Mouse (Mus musculus) neural tube, embryonic 12.5 days (tissue): ENCODE measurements around the gene Adcy2. TPM values are rescaled to one million over a fixed set of nuclear protein-coding genes. Genes with fewer than 3 reads are reported as not detected.

Experiments
- ATAC-seq: fragments of 200-750 bp; cut with Nextera tagmentation; 2 replicates; pipeline ENCODE4 v1.8.0; 2017; ENCODE audit warnings: low read depth, mild to moderate bottlenecking, moderate TSS enrichment, moderate library complexity; ENCODE audit not compliant: low FRiP score
- H3K27ac ChIP-seq: fragments of 300-500 bp; sonication (generic); 2 replicates; pipeline ENCODE4 v1.5.1; 2016
- H3K27me3 ChIP-seq: fragments of 300-500 bp; sonication (generic); replicated peaks from 2 replicates; pipeline ENCODE4 v1.6.1; 2016; ENCODE audit warnings: mild to moderate bottlenecking
- H3K36me3 ChIP-seq: fragments of 300-500 bp; sonication (generic); 2 replicates; pipeline ENCODE4 v1.6.1; 2016; ENCODE audit warnings: mild to moderate bottlenecking
- H3K4me1 ChIP-seq: fragments of 300-500 bp; sonication (generic); 2 replicates; pipeline ENCODE4 v1.6.1; 2016
- H3K4me2 ChIP-seq: fragments of 300-500 bp; sonication (generic); replicated peaks from 2 replicates; pipeline ENCODE4 v1.6.1; 2016; ENCODE audit warnings: mild to moderate bottlenecking
- H3K4me3 ChIP-seq: fragments of 300-500 bp; sonication (generic); 2 replicates; pipeline ENCODE4 v1.5.1; 2016
- H3K9ac ChIP-seq: fragments of 300-500 bp; sonication (generic); 2 replicates; pipeline ENCODE4 v1.6.1; 2016; ENCODE audit warnings: mild to moderate bottlenecking
- H3K9me3 ChIP-seq: fragments of 300-500 bp; sonication (generic); 2 replicates; pipeline ENCODE4 v1.6.1; 2016; ENCODE audit warnings: mild to moderate bottlenecking
- WGBS: fragments of 180-500 bp; shearing (Covaris S2); methylation state at CpG from one replicate; pipeline ENCODE4 v1.1.7; 2016; 5-methylcytosine and 5-hydroxymethylcytosine counted together
- polyA plus RNA-seq: library from polyadenylated mRNA; unstranded; fragments of >200 nt; fragmentation: Nextera tagmentation; extraction: Ambion mirVana; gene quantifications from 2 replicates; pipeline ENCODE4 v1.2.1, GENCODE M21; 2016

The Adcy2 gene
- polyA plus RNA-seq, 1 experiment from 2014 or later = 12.9 TPM

DNA sequence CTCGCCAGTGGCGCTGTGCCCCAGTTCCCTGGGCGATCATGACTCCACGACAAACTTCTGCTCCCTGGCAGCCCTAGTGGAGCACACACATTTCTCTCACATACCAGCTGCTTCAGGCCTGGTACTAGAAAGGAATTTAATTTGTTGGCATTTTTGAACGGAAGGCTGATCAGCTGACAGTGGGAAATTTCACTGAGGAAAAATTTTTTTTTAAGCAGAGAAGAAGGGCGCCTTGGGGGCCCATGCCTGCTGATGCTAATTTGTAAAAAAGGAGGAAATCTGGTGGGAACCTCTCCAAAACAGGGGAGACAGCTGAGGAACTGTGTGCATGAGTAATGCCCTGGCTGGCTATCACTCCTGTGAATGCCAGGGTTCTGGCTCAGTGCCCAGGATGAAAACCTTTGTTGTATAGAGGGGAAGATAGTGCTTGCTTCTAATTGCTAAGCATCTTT is 292.0 kb downstream of the Adcy2 start:
- Histone ChIP-seq H3K4me3 (no peak overlapping the region), H3K9me3 (no peaks in the 10 kb centered on the region), H3K9ac (no peak overlapping the region), H3K4me2 (no peak overlapping the region), H3K27ac (no peak overlapping the region), H3K4me1 (no peaks in the 10 kb centered on the region), H3K36me3 (no peaks in the 10 kb centered on the region), H3K27me3 (no peaks in the 10 kb centered on the region)
- peak; percentile 79; the same call in 1 of the 2 replicates for ATAC-seq
- WGBS = 86% methylated on average over 6 of the region's 6 CpGs

- H3K9ac ChIP-seq = no peak overlapping the region
- no peaks in the 10 kb centered on the region for H3K36me3 ChIP-seq
- H3K4me1 ChIP-seq = no peaks in the 10 kb centered on the region
- no peaks in the 10 kb centered on the region for H3K9me3 ChIP-seq
- 93% methylated on average over 2 of the region's 2 CpGs for WGBS
- H3K4me3 ChIP-seq = no peak overlapping the region
- no peaks in the 10 kb centered on the region for H3K27me3 ChIP-seq
- ATAC-seq = no peak
- H3K4me2 ChIP-seq = no peak overlapping the region
- H3K27ac ChIP-seq = no peak overlapping the region
Observed at GRCm38 (mm10) chr13:68684919-68685318, 314.4 kb downstream of the Adcy2 start.

DNA sequence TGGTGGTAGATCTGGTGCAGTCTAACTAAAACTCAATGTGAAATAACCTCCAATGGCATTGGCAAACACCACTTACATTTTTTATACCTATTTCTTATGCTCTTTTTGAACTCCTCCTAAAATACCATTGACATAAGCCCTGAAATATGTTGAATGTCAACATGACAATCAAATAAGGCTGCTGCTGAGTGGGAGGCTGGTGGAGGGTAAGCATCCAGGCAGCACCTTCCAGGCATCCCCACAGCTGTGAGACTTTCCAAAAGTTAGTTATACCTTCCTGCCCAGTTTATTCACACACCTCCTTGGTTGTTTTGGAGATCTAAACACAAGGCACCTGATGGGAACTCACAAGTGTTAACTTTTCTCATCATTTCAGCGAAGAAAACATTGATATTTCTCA is 318.9 kb downstream of the Adcy2 start:
- WGBS = 85% methylated on average over 1 of the region's 1 CpGs

GRCm38 (mm10) chr13:68642786-68643185 is 356.6 kb downstream of the Adcy2 start:
- Histone ChIP-seq H3K4me1 (no peaks in the 10 kb centered on the region), H3K4me3 (no peak overlapping the region), H3K27me3 (no peaks in the 10 kb centered on the region), H3K36me3 (no peaks in the 10 kb centered on the region), H3K27ac (no peak overlapping the region), H3K9me3 (no peaks in the 10 kb centered on the region), H3K9ac (no peak overlapping the region), H3K4me2 (no peak overlapping the region)
- 100% methylated on average over 1 of the region's 1 CpGs for WGBS
- ATAC-seq = no peak

More for the DNA sequence above, 318.9 kb downstream of the Adcy2 start:
- H3K9ac ChIP-seq = no peak overlapping the region
- H3K4me1 ChIP-seq = no peaks in the 10 kb centered on the region
- no peaks in the 10 kb centered on the region for H3K27me3 ChIP-seq
- H3K9me3 ChIP-seq = no peaks in the 10 kb centered on the region
- no peak overlapping the region for H3K27ac ChIP-seq
- H3K4me3 ChIP-seq = no peak overlapping the region
- no peaks in the 10 kb centered on the region for H3K36me3 ChIP-seq
- ATAC-seq = no peak
- no peak overlapping the region for H3K4me2 ChIP-seq

GRCm38 (mm10) chr13:68627041-68627440 is 372.3 kb downstream of the Adcy2 start:
- no peak overlapping the region for H3K9ac ChIP-seq

DNA sequence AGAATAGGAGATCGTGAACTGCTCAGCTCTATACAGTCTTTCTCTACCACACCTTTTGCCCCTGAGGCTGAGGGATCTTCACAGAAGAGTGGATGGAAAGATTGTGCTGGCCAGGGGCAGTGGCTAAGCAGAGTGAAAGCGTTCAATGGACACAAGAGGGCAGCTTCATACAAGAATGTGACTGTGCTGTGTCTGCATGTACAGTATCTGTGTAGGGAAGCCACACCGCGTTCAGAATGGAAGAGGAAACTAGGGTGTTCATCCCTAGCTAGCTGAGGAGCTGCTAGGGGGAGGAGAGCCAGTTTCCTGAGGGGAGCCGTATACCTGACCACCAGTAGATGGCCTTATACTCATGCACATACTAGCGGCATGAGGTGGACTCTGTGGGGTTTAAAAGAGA is 376.5 kb downstream of the Adcy2 start:
- Histone ChIP-seq H3K4me2 (no peak overlapping the region), H3K27ac (no peak overlapping the region), H3K36me3 (no peaks in the 10 kb centered on the region), H3K9ac (no peak overlapping the region), H3K27me3 (no peaks in the 10 kb centered on the region), H3K4me3 (no peak overlapping the region), H3K4me1 (no peaks in the 10 kb centered on the region), H3K9me3 (no peaks in the 10 kb centered on the region)
- 70% methylated on average over 6 of the region's 6 CpGs for WGBS
- peak; percentile 48; the same call in 1 of the 2 replicates for ATAC-seq

More at GRCm38 (mm10) chr13:68627041-68627440, 372.3 kb downstream of the Adcy2 start:
- Histone ChIP-seq H3K36me3 (no peaks in the 10 kb centered on the region; the same call in 1 of the 2 replicates), H3K4me3 (no peak overlapping the region), H3K4me2 (no peak overlapping the region), H3K27me3 (no peaks in the 10 kb centered on the region), H3K4me1 (no peaks in the 10 kb centered on the region), H3K9me3 (no peaks in the 10 kb centered on the region), H3K27ac (no peak overlapping the region)
- no peak for ATAC-seq
- 85% methylated on average over 3 of the region's 3 CpGs for WGBS

DNA sequence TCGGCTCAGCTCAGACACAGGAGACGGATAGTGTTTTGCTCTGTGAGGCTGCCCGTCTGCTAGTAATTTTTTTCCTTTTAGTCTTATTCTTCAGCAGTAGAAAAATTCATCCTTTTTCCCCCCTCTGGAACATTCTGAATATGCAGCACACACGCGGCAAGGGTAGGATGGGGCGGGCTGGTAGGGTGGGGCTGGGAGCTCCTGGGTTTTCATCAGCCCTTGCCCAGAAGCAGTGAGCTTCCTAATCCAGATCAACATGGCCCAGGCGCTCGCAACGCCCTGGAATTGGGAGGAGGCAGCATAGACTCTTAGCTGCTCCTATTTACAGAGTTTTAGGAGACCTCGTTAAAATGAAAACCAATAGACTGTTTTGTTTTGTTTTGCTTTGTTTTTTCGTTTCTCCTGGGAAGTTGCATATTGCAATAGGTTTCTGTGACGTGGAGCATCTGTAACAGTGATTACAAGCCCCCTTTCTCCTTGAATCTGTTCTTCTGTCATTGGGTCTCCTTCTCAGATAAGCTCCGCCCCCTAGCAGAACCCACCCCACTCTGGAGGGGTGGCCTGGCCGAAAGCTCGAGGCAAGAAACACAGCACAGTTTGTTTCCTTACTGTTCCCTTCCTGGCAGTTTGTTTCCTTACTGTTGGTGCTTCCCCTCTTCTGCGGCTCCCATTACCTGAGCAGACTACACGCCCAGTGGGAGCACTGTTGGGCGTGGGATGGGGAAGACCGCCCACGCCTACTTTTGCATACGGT is 391.5 kb downstream of the Adcy2 start:
- H3K27ac ChIP-seq = no peak overlapping the region
- 65% methylated on average over 21 of the region's 21 CpGs for WGBS
- no peaks in the 10 kb centered on the region for H3K36me3 ChIP-seq

GRCm38 (mm10) chr13:68605689-68606126 is 393.6 kb downstream of the Adcy2 start:
- 8% methylated on average over 11 of the region's 11 CpGs for WGBS
- no peak overlapping the region for H3K27ac ChIP-seq
- no peaks in the 10 kb centered on the region for H3K36me3 ChIP-seq
- H3K9me3 ChIP-seq = no peaks in the 10 kb centered on the region
- peaks cover 6% of the 10 kb centered on the region; the same call in 1 of the 2 replicates for H3K4me1 ChIP-seq
- peak overlapping the region; percentile 55 for H3K4me2 ChIP-seq
- H3K9ac ChIP-seq = no peak overlapping the region
- H3K4me3 ChIP-seq = peak overlapping the region; percentile 13
- peak; percentile 82 for ATAC-seq
- no peaks in the 10 kb centered on the region for H3K27me3 ChIP-seq

More for the DNA sequence above, 391.5 kb downstream of the Adcy2 start:
- no peaks in the 10 kb centered on the region for H3K27me3 ChIP-seq
- no peaks in the 10 kb centered on the region for H3K9me3 ChIP-seq
- no peak for ATAC-seq
- H3K4me1 ChIP-seq = peaks cover 9% of the 10 kb centered on the region; the same call in 1 of the 2 replicates
- H3K4me2 ChIP-seq = 0 out of 2 replicates have a peak overlapping the region, but pooled peaks have one; percentile 10
- H3K4me3 ChIP-seq = no peak overlapping the region
- no peak overlapping the region for H3K9ac ChIP-seq

GRCm38 (mm10) chr13:68603085-68603484 is 396.3 kb downstream of the Adcy2 start:
- H3K27ac ChIP-seq = no peak overlapping the region
- no peak overlapping the region for H3K4me3 ChIP-seq
- no peaks in the 10 kb centered on the region for H3K36me3 ChIP-seq
- no peak overlapping the region for H3K9ac ChIP-seq
- no peak overlapping the region for H3K4me2 ChIP-seq
- H3K4me1 ChIP-seq = peaks cover 6% of the 10 kb centered on the region; the same call in 1 of the 2 replicates
- no peaks in the 10 kb centered on the region for H3K27me3 ChIP-seq
- 84% methylated on average over 6 of the region's 6 CpGs for WGBS
- ATAC-seq = no peak
- H3K9me3 ChIP-seq = no peaks in the 10 kb centered on the region

- peak; percentile 21; the same call in 1 of the 2 replicates for ATAC-seq
- peaks cover 11% of the 10 kb centered on the region; the same call in 1 of the 2 replicates for H3K4me1 ChIP-seq
- H3K4me3 ChIP-seq = no peak overlapping the region
- H3K27me3 ChIP-seq = no peaks in the 10 kb centered on the region; the same call in 1 of the 2 replicates
- no peak overlapping the region for H3K9ac ChIP-seq
- no peak overlapping the region for H3K27ac ChIP-seq
- no peak overlapping the region for H3K4me2 ChIP-seq
- H3K36me3 ChIP-seq = no peaks in the 10 kb centered on the region
- no peaks in the 10 kb centered on the region for H3K9me3 ChIP-seq
- WGBS = 14% methylated on average over 6 of the region's 6 CpGs
Observed at GRCm38 (mm10) chr13:68601184-68601583, 398.2 kb downstream of the Adcy2 start.

DNA sequence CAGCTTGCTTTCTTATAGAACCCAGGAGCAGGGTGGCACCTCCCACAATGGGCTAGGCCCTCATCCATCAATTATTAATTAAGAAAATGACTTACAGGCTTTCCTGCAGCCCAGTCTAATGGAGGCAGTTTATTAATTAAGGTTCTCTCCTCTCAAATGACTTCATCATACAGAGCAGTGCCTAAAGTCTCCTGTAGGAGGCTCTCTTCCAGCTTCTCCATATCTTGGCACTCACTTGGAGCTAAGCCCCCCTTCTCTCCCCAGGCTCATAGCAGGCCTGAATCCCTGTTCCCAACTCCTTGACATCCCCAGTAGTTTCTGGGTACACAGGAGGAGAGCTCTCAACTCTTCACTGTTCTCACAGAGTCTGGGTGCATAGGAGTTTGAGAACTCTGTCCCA is 400.4 kb downstream of the Adcy2 start:
- Histone ChIP-seq H3K27me3 (no peaks in the 10 kb centered on the region; the same call in 1 of the 2 replicates), H3K36me3 (no peaks in the 10 kb centered on the region), H3K4me2 (no peak overlapping the region), H3K9me3 (no peaks in the 10 kb centered on the region), H3K27ac (no peak overlapping the region), H3K4me3 (no peak overlapping the region), H3K9ac (no peak overlapping the region), H3K4me1 (peaks cover 5% of the 10 kb centered on the region; the same call in 1 of the 2 replicates)
- no peak for ATAC-seq

- Histone ChIP-seq H3K4me1 (peaks cover 5% of the 10 kb centered on the region; the same call in 1 of the 2 replicates), H3K4me3 (no peak overlapping the region), H3K9me3 (no peaks in the 10 kb centered on the region), H3K27ac (no peak overlapping the region), H3K9ac (no peak overlapping the region), H3K36me3 (peaks cover 5% of the 10 kb centered on the region), H3K4me2 (peak overlapping the region; percentile 49), H3K27me3 (no peaks in the 10 kb centered on the region; the same call in 1 of the 2 replicates)
- WGBS = 13% methylated on average over 13 of the region's 13 CpGs
- no peak for ATAC-seq
Observed at GRCm38 (mm10) chr13:68597667-68598066, 401.7 kb downstream of the Adcy2 start.
